Mouse (Mus musculus): ENCODE results near the gene Tenm3.

- TF ChIP-seq CTCF (IDR thresholded peaks at IDR 0.05; ENCODE audit: borderline replicate concordance, control insufficient read depth, extremely low read depth, insufficient read depth, low read length, poor library complexity) (no peak), POLR2A (IDR thresholded peaks at IDR 0.05; ENCODE audit: control insufficient read depth, extremely low read depth, insufficient read depth, low read length, poor library complexity) (no peak)
Measured at GRCm38 (mm10) chr8:48206922-48207321, 636.8 kb downstream of the Tenm3 start.

Data from thymus, adult 2 months (tissue).